Mouse (Mus musculus): ENCODE data around the gene Wdr82. TPM values are rescaled to one million over a fixed set of nuclear protein-coding genes. Genes with fewer than 3 reads are reported as not detected.
"Not testable (repeated sequence)": the region's sequence is repeated elsewhere in the genome, so short reads cannot be mapped to it uniquely, and the experiment has no call there.

The Wdr82 gene
- polyA plus RNA-seq, 1 experiment, result 175 TPM

GRCm38 (mm10) chr9:106166709-106167108 is 4.0 kb upstream of the Wdr82 start:
- TF ChIP-seq CTCF (IDR thresholded peaks at IDR 0.05; ENCODE audit: borderline replicate concordance, extremely low read depth, insufficient read depth, insufficient read length) (no peak), POLR2A (IDR thresholded peaks at IDR 0.05; ENCODE audit: borderline replicate concordance, extremely low read depth, insufficient read depth, insufficient read length, poor library complexity, severe bottlenecking) (no peak)
- no peak for DNase-seq (ENCODE audit: low read depth)

GRCm38 (mm10) chr9:106167241-106167640 is 3.5 kb upstream of the Wdr82 start:
- DNase-seq (ENCODE audit: low read depth), result no peak
- TF ChIP-seq CTCF (IDR thresholded peaks at IDR 0.05; ENCODE audit: borderline replicate concordance, extremely low read depth, insufficient read depth, insufficient read length), result no peak

- DNase-seq (ENCODE audit: low read depth), result no peak
- TF ChIP-seq CTCF (IDR thresholded peaks at IDR 0.05; ENCODE audit: borderline replicate concordance, extremely low read depth, insufficient read depth, insufficient read length) (no peak), POLR2A (IDR thresholded peaks at IDR 0.05; ENCODE audit: borderline replicate concordance, extremely low read depth, insufficient read depth, insufficient read length, poor library complexity, severe bottlenecking) (no peak)
Observed at GRCm38 (mm10) chr9:106167703-106168102, 3.0 kb upstream of the Wdr82 start.

- DNase-seq (ENCODE audit: low read depth), result not testable (repeated sequence)
Observed at GRCm38 (mm10) chr9:106169006-106169405, 1.7 kb upstream of the Wdr82 start.

GRCm38 (mm10) chr9:106169917-106170316 is 811 bp upstream of the Wdr82 start:
- TF ChIP-seq POLR2A (IDR thresholded peaks at IDR 0.05; ENCODE audit: borderline replicate concordance, extremely low read depth, insufficient read depth, insufficient read length, poor library complexity, severe bottlenecking) (no peak), CTCF (IDR thresholded peaks at IDR 0.05; ENCODE audit: borderline replicate concordance, extremely low read depth, insufficient read depth, insufficient read length) (no peak)
- no peak for DNase-seq (ENCODE audit: low read depth)

GRCm38 (mm10) chr9:106171346-106172158 is 824 bp downstream of the Wdr82 start:
- peak; percentile 71 for DNase-seq (ENCODE audit: low read depth)
- TF ChIP-seq POLR2A (IDR thresholded peaks at IDR 0.05; ENCODE audit: borderline replicate concordance, extremely low read depth, insufficient read depth, insufficient read length, poor library complexity, severe bottlenecking), result no peak; the same call in 1 of the 2 replicates
- no peak for TF ChIP-seq CTCF (IDR thresholded peaks at IDR 0.05; ENCODE audit: borderline replicate concordance, extremely low read depth, insufficient read depth, insufficient read length)

- DNase-seq (ENCODE audit: low read depth), result no peak
- TF ChIP-seq POLR2A (IDR thresholded peaks at IDR 0.05; ENCODE audit: borderline replicate concordance, extremely low read depth, insufficient read depth, insufficient read length, poor library complexity, severe bottlenecking) (no peak), CTCF (IDR thresholded peaks at IDR 0.05; ENCODE audit: borderline replicate concordance, extremely low read depth, insufficient read depth, insufficient read length) (no peak)
Observed at GRCm38 (mm10) chr9:106172527-106172926, 1.8 kb downstream of the Wdr82 start.

GRCm38 (mm10) chr9:106173363-106173762 is 2.6 kb downstream of the Wdr82 start:
- DNase-seq (ENCODE audit: low read depth), result no peak
- TF ChIP-seq POLR2A (IDR thresholded peaks at IDR 0.05; ENCODE audit: borderline replicate concordance, extremely low read depth, insufficient read depth, insufficient read length, poor library complexity, severe bottlenecking) (no peak), CTCF (IDR thresholded peaks at IDR 0.05; ENCODE audit: borderline replicate concordance, extremely low read depth, insufficient read depth, insufficient read length) (no peak)

GRCm38 (mm10) chr9:106175552-106176200 is 4.9 kb downstream of the Wdr82 start:
- no peak for DNase-seq (ENCODE audit: low read depth)
- no peak for TF ChIP-seq CTCF (IDR thresholded peaks at IDR 0.05; ENCODE audit: borderline replicate concordance, extremely low read depth, insufficient read depth, insufficient read length)
- no peak for TF ChIP-seq POLR2A (IDR thresholded peaks at IDR 0.05; ENCODE audit: borderline replicate concordance, extremely low read depth, insufficient read depth, insufficient read length, poor library complexity, severe bottlenecking)

GRCm38 (mm10) chr9:106176769-106177168 is 6.0 kb downstream of the Wdr82 start:
- no peak for DNase-seq (ENCODE audit: low read depth)

GRCm38 (mm10) chr9:106177799-106178198 is 7.1 kb downstream of the Wdr82 start:
- DNase-seq (ENCODE audit: low read depth), result no peak
- TF ChIP-seq CTCF (IDR thresholded peaks at IDR 0.05; ENCODE audit: borderline replicate concordance, extremely low read depth, insufficient read depth, insufficient read length) (no peak), POLR2A (IDR thresholded peaks at IDR 0.05; ENCODE audit: borderline replicate concordance, extremely low read depth, insufficient read depth, insufficient read length, poor library complexity, severe bottlenecking) (no peak)

More at GRCm38 (mm10) chr9:106176769-106177168, 6.0 kb downstream of the Wdr82 start:
- TF ChIP-seq POLR2A (IDR thresholded peaks at IDR 0.05; ENCODE audit: borderline replicate concordance, extremely low read depth, insufficient read depth, insufficient read length, poor library complexity, severe bottlenecking) (no peak), CTCF (IDR thresholded peaks at IDR 0.05; ENCODE audit: borderline replicate concordance, extremely low read depth, insufficient read depth, insufficient read length) (no peak)

GRCm38 (mm10) chr9:106179454-106179853 is 8.7 kb downstream of the Wdr82 start:
- no peak for DNase-seq (ENCODE audit: low read depth)
- TF ChIP-seq POLR2A (IDR thresholded peaks at IDR 0.05; ENCODE audit: borderline replicate concordance, extremely low read depth, insufficient read depth, insufficient read length, poor library complexity, severe bottlenecking) (no peak), CTCF (IDR thresholded peaks at IDR 0.05; ENCODE audit: borderline replicate concordance, extremely low read depth, insufficient read depth, insufficient read length) (no peak)

Data from brain, embryonic 14.5 days (tissue).